Mouse (Mus musculus) right cerebral cortex, postnatal 25 days (tissue): ENCODE results near the gene Lhfpl4.

ENCODE experiments used
- DNase-seq: peaks from one replicate; pipeline ENCODE4 v3.0.0; 2022

The Lhfpl4 gene

DNA sequence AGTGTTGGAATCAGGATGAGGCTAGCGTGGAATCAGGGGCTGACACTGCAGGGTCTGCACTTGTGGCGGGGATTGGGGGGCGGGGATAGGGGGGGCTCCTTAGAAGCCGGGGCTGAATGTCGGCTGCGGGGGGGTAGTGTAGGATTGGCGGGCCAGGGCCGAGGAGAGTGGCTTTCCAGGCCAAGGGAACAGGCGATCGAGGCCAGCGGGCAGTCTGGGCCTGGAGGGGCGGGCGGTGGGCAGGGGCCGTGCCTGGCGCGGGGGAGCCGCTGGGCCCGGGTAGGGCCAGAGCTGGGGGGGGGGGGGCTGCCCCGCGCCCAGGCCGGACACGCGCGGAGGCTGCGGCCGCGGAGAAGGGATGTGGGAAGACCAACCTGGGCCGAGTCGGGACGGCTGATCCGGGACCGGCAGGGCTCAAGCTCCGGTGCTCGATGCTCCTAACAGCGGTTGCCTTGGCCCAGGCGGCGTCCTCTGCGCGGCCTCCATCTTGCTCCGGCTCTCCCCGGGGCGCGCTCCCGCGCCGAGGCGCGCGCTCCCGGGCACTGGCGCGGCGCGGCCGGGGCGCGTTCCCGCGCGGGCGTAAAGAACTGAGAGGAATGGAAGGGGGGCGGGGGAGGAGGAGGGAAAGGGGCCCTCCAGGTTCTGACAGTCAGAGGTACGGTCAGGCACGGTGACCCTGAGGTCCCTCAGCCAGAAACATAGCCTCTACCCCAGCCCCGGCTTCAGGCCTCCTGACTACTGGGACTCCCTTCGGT is at the start of gene Lhfpl4:
Lhfpl4 (minus strand) TSS at position 544 of the 755 bp plus-strand sequence.
- DNase-seq = peak; percentile 66

DNA sequence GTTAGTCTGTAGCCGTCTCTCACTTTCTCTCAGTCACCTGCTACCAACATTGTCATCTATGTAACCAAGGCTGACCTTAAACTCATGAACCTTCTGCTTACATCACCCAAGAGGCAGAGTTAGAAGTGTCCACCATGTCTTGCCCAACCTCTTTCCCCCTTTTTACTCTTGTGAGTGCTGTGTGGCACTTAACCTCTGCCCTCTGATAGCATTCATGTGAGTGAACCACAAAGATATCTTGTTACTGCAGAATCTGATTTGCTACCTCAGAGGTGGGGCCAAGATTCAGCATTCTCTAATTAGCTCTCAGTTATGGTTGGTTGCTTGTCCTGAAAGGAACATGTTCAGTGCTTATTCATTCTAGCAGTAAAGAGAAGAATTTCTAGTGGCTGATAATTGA is 47.6 kb upstream of the Lhfpl4 start:
- no peak for DNase-seq

DNA sequence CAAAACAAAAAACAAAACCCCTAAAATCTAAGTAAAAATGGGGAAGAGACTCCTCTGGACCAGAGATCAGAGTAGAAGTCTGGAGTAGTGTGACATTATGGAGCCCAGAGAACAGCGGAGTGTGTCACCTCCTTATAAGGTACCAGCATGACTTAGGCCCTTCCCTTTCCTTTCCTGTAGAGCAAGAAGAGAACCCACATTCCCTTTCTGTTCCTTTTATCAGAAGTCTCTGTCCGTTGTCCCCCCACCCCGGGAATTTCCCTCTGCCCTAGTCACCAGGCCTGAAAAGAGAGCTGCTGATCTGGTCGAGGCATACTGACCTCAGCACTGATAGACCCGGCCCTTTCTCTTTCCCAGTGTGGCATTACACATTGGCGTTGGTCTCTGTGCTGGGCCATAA is 43.3 kb upstream of the Lhfpl4 start:
- no peak for DNase-seq

DNA sequence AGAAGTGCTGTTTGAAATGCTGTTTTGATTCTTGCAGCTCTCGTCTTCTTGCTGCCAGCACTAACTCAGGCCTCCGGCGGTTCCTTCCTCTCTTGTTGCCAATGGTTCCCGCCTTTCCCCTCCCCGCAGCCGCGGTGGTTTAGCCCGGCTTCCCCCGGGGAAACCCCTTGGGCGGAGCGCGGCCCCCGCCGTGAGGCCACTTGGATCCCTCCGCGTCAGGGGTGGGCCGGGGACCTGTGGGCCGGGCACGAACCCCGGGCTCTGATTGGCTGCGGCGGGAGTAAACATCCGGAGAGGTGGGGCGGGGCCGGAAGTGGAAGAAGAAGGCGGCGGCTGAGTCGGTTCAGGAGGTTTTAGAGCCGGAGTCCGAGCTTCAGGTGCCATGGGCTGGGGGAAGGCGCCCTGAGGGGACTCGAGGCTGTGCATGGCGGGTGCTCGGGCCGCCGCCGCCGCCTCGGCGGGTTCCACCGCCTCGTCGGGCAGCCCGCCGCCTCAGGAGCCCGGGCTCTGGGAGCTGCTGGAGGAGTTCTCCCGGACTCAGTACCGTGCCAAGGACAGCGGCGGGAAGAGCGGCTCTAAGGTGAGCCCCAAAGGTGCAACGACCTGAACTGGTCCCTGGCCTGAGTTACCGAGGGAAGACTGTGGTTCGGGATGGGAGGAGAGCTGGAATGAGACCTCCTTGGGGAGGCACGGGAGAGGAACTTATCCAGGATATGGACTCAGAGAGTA is 42.5 kb upstream of the Lhfpl4 start, which contains the start of gene Mtmr14:
Mtmr14 (plus strand) TSS at position 302 of the 729 bp plus-strand sequence.
- peak; percentile 100 for DNase-seq

DNA sequence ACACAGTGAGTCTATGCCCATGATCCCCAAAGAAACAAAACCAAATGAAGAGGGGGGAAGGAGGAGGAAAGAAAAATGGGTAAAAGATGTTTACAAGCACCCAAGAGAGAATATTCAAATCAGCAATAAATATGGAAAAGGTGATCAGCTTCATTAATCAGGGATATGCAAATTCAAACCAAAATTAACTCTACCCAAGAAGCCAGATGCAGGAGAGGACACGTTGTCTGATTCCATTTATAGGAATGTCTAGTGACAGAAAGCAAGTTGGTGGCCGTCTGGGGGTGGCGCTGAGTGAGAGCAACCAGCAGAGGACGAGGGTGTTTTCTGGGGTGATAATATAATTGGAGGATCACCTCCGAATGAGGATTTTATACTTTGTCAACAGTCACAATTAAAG is 40.0 kb upstream of the Lhfpl4 start:
- DNase-seq = no peak

- no peak for DNase-seq
Measured at GRCm38 (mm10) chr6:113226705-113227104, 31.5 kb upstream of the Lhfpl4 start.

DNA sequence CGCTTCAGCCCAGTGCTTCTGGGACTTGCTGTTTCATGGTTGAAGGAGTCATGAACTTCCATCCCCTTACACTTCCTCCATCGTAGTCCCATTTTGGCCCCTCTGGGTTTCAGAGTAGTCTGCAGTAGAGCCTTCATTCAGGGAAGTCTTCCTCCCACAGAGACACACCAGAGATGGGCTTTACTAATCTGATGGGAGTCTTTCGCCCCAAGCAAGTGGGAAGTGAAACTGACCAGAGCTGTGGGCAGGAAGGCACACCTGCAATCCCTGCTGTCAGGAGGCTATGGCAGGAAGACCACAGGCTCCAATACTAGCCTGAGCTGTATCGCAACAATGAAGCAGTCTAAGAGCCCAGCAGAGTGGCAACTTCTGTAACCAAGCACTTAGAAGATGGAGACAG is 30.6 kb upstream of the Lhfpl4 start:
- no peak for DNase-seq

DNA sequence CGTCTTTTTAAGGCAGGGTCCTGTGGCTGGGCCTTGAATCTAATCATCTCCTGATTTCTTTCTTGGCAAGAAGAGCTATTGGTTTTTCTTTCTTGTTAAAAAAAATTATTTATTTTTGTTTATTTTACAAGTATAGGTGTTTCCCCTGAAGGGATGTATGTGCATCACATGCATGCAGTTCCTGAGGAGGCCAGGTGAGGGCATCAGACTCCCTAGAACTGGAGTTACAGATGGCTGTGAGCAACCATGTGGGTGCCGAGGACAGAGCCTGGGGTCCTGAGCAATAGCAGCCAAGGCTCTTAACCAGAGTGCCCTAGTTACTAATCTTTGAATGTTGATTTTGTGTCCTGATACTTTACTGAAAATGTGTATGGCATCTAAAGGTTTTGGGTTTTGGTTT is 21.1 kb upstream of the Lhfpl4 start:
- no peak for DNase-seq

DNA sequence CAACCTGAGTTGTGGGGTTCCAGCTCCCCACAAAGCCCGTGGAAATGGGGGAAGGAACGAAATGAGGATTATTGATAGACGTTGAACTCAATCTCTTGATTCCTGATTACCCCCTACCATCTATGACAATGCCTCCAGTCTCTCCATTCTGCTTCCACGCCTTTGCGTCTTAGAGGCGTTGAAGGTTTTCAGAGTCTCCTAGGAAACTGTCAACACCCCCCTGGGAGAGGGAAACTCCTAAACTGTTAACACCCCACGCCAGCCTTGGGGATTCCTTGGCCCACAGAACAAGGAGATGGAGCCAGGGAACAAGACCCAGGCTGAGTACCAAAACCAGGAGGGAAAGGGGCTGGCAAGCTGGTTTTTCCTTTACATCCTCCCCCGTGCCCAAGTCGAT is 410 bp upstream of the Lhfpl4 start:
- peak; percentile 28 for DNase-seq

- no peak for DNase-seq
Measured at GRCm38 (mm10) chr6:113194517-113194840, 705 bp downstream of the Lhfpl4 start.

DNA sequence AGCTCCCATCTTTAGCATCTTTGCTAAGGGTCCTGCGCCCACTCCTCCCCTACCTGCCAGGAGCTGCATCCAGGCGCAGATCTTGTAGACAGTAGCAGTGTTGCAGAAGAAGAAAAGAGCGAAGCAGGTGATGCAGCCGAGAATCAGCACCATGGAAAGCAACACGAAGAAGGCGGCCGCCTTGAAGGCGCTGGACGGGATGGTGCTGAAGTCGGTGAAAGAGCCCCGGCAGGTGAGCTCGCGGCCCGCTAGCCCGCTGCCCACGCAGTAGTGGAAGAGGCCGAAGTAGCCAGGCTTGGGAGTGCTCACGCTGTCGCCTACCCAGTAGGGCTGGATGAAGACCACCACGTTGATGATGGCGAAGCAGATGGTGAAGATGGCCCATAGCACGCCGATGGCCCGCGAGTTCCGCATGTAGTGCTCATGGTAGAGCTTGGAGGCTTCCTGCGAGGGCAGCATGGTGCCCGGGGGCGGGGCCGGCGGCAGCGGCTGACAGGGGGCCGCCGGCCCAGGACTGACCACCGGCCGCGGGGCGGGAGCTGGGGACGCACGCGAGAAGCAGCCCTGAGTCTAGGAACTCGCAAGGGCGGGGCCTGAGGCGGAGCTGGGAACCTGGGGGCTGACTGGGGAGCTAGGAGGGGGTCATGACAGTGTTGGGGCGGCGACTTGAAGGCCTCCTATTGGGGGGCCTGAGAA is 1.3 kb downstream of the Lhfpl4 start:
- peak; percentile 27 for DNase-seq

GRCm38 (mm10) chr6:113184866-113185525 is 10.2 kb downstream of the Lhfpl4 start:
- no peak for DNase-seq

- DNase-seq = no peak
Measured at GRCm38 (mm10) chr6:113184163-113184562, 11.0 kb downstream of the Lhfpl4 start.

- DNase-seq = no peak
Measured at GRCm38 (mm10) chr6:113179195-113179733, 15.9 kb downstream of the Lhfpl4 start.

DNA sequence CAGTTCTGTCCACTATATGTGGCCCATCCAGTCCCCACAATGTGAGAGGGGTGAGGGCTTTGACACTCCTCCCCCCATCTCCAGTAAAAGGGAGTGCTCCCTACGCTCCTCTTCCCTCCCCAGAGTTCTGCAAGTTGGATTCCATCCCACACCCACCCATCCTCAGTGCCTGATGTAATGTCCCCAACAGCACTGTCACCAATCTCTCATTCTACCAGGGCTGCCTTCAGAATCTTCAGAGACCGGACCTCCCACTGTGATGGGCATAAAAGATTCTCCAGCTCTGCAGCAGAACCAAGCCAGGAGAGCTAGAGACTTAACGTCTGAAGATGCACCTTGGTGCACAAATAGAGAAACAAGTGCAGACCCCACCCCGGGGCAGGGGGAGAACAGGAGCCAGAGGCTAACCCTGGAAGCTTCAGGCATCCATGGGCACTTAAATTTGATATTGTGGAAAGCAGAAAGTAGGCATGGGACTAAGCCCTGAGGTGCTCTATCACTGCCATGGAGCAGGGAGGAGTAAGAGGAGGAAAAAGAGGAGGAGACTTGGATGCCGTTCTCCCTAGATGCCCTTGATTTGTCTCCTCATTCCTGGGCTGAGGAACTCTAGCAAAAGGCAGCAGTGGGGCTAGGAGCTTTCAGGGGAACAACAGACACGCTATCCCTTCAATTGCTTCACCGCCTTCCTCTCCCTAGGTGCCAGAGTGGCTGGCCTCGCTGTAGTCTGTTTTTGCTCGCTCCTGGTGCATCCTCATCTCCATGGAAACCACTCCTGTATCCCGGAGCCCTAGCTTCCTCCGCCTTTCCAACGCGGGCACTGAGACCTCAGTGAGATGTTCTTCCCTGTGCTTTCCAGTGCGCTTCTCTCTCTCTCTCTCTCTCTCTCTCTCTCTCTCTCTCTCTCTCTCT is 16.6 kb downstream of the Lhfpl4 start:
- peak; percentile 73 for DNase-seq

DNA sequence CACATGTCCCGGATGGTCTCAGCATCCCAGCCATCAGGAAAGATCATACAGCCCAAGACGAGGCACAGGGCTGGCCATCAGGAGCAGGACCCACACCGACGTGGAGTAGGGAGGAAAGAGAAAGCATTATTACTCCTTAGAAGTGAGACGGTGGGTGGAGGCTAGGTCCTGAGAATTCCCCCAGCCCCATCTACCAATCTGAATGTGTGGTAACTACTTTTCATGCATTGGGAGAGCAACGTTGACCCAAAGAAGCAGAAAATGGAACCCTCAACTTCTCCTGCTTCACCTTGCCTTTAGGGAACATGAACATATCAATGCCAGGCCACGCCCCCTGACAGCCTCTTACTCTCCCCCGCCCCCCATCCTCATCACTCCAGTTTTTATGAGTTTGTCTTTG is 18.6 kb downstream of the Lhfpl4 start:
- no peak for DNase-seq

DNA sequence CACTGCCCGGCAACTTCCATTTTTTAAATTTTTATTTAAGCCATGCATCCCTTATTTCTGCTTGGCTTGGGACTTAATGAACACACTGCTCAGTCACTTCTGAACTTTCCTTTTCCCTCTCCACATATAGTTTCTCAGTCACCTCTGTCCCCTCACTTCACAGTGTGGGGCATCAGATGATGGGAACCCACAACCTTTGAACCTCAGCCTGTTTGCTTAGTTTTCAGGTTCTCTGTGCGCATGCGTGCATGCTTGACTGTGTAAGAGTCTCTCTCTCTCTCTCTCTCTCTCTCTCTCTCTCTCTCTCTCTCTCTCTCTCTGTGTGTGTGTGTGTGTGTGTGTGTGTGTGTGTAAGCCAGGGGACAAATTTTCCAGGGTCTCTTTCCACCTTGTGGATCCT is 19.7 kb downstream of the Lhfpl4 start:
- DNase-seq = no peak

DNA sequence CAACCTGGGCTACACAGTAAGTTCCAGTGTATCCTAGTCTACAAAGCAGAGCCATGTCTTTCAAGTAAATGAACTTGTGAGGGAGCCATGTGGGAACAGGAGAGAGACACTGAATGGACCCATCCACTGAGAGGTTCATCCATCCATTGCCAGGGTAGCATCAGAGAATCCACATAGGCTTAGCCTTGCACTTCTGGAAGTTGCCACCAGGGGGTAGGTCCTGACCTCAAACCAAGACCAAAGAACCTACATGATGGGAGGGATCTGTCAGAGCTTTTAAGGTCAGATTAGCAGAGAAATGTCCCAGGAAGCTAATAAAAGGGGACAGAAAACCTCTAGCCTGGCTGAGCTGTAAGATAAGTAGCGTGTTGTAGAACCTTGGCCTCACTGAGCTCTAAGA is 22.6 kb downstream of the Lhfpl4 start:
- no peak for DNase-seq

DNA sequence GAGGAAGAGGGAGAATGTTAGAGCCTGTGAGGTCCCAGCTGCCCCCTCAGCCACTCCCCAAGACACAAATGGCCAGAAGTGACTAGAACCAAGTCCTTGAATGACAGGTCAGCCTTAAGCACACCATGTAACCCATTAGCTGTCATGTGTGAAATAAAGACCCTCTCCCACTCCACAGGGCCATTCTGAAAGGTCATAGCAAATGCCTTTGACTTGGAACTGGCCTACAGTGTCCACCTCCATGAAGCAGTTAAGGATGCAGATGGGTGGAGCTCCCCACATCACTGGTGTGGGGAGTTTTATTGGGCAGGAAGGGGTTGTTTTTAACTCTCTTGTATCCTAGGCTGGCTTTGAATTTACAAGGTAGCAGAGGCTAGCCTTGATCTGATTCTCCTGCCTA is 23.2 kb downstream of the Lhfpl4 start:
- no peak for DNase-seq

DNA sequence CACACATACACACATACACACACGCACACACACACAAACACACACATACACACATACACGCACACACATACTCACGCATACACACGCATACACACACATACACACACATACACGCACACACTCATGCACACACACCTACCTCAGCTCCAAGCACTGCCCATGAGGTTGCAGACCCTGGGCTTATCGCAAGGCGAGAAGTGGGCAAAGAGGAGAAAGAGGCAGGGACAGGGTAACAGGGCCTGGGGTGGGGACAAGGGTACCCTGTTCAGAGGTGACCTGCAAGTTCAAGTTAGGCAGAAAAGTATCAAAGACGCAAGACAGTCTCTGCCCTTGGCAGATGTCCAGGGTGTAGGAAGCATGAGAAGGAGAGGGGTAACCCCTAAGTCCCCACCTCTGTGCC is 24.5 kb downstream of the Lhfpl4 start:
- DNase-seq = no peak

GRCm38 (mm10) chr6:113169852-113170251 is 25.3 kb downstream of the Lhfpl4 start:
- no peak for DNase-seq
